Mouse (Mus musculus): ENCODE results near the gene Gm10354.
"Not testable (repeated sequence)": the region's sequence is repeated elsewhere in the genome, so short reads cannot be mapped to it uniquely, and the experiment has no call there.

DNA sequence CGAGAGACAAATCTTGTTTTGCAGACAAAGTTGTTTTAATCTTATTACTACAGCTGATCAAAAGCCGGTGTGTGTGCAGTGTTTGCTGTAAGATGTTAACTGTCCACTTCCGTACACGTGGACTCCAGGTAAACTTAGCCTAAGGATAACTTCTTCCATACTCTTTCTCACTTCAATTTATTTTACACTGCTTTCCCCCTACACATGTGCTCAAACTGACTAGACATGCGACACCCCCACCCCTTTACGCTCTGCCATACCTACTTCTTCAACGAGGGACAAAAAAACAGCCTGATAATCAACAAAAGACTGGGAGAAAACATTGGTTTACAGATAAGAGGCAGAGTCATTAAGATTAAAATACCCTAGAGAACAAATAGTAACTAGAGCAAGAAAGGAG, 26.9 kb downstream of the Gm10354 start:
- TF ChIP-seq CTCF (IDR thresholded peaks at IDR 0.05; ENCODE audit: borderline replicate concordance, extremely low read depth, insufficient read depth, insufficient read length); POLR2A (IDR thresholded peaks at IDR 0.05; ENCODE audit: borderline replicate concordance, extremely low read depth, insufficient read depth, insufficient read length, poor library complexity, severe bottlenecking): not testable (repeated sequence)
